Mouse (Mus musculus): Measurements from ENCODE around the gene Myadm.

GRCm38 (mm10) chr7:3313571-3313970, 24.7 kb downstream of the Myadm start:
- no peak for TF ChIP-seq CTCF (conservative IDR thresholded peaks at IDR 0.05 in 1 of 2, IDR thresholded peaks at IDR 0.05 in 1 of 2; ENCODE audit: low read depth in 2 of 2, low read length in 2 of 2)
- TF ChIP-seq SIN3A (IDR thresholded peaks at IDR 0.05; ENCODE audit: low read length): no peak
- no peak for TF ChIP-seq USF1 (IDR thresholded peaks at IDR 0.05; ENCODE audit: low read depth, low read length)
- TF ChIP-seq ZKSCAN1 (IDR thresholded peaks at IDR 0.05; ENCODE audit: borderline replicate concordance, low read depth, low read length): no peak
- TF ChIP-seq MAFK (IDR thresholded peaks at IDR 0.05; ENCODE audit: insufficient replicate concordance, low read length): no peak
- TF ChIP-seq TCF12 (IDR thresholded peaks at IDR 0.05; ENCODE audit: low read depth, low read length): no peak
- no peak for TF ChIP-seq JUND (conservative IDR thresholded peaks at IDR 0.05; ENCODE audit: low read depth, low read length)
- no peak for TF ChIP-seq RAD21 (IDR thresholded peaks at IDR 0.05; ENCODE audit: low read depth, low read length)
- no peak for TF ChIP-seq IRF4 (IDR thresholded peaks at IDR 0.05; ENCODE audit: low read depth, low read length)
